Mouse (Mus musculus) forebrain, embryonic 14.5 days (tissue): ENCODE measurements at regions not wholly inside any gene's neighbourhood (a gene's known extent, or its start where the extent isn't known, plus 50 kb on each side); places are given as distances from the start of the nearest gene placed in this dataset.

Experiments used
- ATAC-seq: fragments of 200-750 bp; cut with Nextera tagmentation; 2 replicates; pipeline ENCODE4 v1.8.0; 2017; ENCODE audit warnings: mild to moderate bottlenecking, moderate library complexity
- DNase-seq: peaks from one replicate; pipeline ENCODE4 v3.0.0-alpha.2; 2015; ENCODE audit warnings: low spot score
- H3K27ac ChIP-seq: fragments of 300-500 bp; sonication (generic); 2 replicates; pipeline ENCODE4 v1.5.1; 2014; ENCODE audit warnings: low read depth, mild to moderate bottlenecking, control low read depth, low read length, moderate library complexity
- H3K27me3 ChIP-seq: fragments of 300-500 bp; sonication (generic); replicated peaks from 2 replicates; pipeline ENCODE4 v1.6.1; 2014; ENCODE audit warnings: low read length, control low read depth, mixed read lengths; ENCODE audit not compliant: control insufficient read depth, insufficient read depth
- H3K36me3 ChIP-seq: fragments of 300-500 bp; sonication (generic); 2 replicates; pipeline ENCODE4 v1.6.1; 2014; ENCODE audit warnings: low read length, control low read depth; ENCODE audit not compliant: control insufficient read depth, insufficient read depth
- H3K4me1 ChIP-seq: fragments of 300-500 bp; sonication (generic); 2 replicates; pipeline ENCODE4 v1.6.1; 2014; ENCODE audit warnings: antibody characterized with exemption, low read length, control low read depth; ENCODE audit not compliant: control insufficient read depth, insufficient read depth
- H3K4me2 ChIP-seq: fragments of 300-500 bp; sonication (generic); 2 replicates; pipeline ENCODE4 v1.6.1; 2014; ENCODE audit warnings: mild to moderate bottlenecking, control low read depth, low read length
- H3K4me3 ChIP-seq: fragments of 300-500 bp; sonication (generic); 2 replicates; pipeline ENCODE4 v1.5.1; 2014; ENCODE audit warnings: low read depth, low read length, control low read depth
- H3K9ac ChIP-seq: fragments of 300-500 bp; sonication (generic); 2 replicates; pipeline ENCODE4 v1.6.1; 2014; ENCODE audit warnings: mild to moderate bottlenecking, low read length, control low read depth, moderate library complexity
- H3K9me3 ChIP-seq: fragments of 300-500 bp; sonication (generic); replicated peaks from 2 replicates; pipeline ENCODE4 v1.6.1; 2016; ENCODE audit warnings: low read length, control low read depth, mixed read lengths; ENCODE audit not compliant: control insufficient read depth
- WGBS: fragments of 180-500 bp; shearing (Covaris S2); extraction: QIAGEN DNeasy Blood & Tissue Kit; methylation state at CpG from one replicate; pipeline ENCODE4 v1.1.7; 2014; 5-methylcytosine and 5-hydroxymethylcytosine counted together

DNA sequence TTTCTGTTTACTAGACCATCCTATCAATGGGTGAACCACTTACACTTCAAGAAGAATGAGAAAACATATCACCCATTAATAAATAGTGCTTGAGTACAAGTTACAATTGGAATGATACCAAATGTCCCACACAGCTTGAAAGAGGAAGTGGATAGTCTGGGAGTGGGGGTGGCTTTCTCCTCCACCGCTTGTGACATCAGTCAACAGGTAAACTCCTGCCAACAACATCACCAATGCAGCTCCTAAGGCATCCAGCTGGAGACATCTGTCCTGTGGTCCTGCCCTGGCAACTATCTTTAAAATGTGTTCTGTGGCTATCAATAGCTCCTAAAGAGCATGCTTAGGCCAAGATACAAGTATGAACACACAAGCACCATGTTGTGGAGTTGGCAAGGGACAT, 233.7 kb upstream of the Jade1 start:
- no peak overlapping the region for H3K9ac ChIP-seq
- no peak overlapping the region for H3K27ac ChIP-seq
- no peaks in the 10 kb centered on the region for H3K4me1 ChIP-seq
- H3K4me2 ChIP-seq = no peak overlapping the region
- H3K4me3 ChIP-seq = no peak overlapping the region
- 95% methylated on average over 1 of the region's 1 CpGs for WGBS
- no peaks in the 10 kb centered on the region for H3K9me3 ChIP-seq
- no peaks in the 10 kb centered on the region for H3K36me3 ChIP-seq
- no peaks in the 10 kb centered on the region for H3K27me3 ChIP-seq
- no peak for ATAC-seq
- DNase-seq = no peak

- H3K36me3 ChIP-seq = no peaks in the 10 kb centered on the region
- DNase-seq (peak; percentile 42), ATAC-seq (peak; percentile 66)
These were observed 236.2 kb upstream of the Jade1 start for GRCm38 (mm10) chr3:41319214-41319856.

GRCm38 (mm10) chr3:41318232-41319131, 235.6 kb upstream of the Pgrmc2 start:
- DNase-seq (no peak), ATAC-seq (no peak)
- H3K4me1 ChIP-seq = no peaks in the 10 kb centered on the region
- H3K27me3 ChIP-seq = no peaks in the 10 kb centered on the region
- no peak overlapping the region for H3K4me2 ChIP-seq
- no peaks in the 10 kb centered on the region for H3K9me3 ChIP-seq
- H3K27ac ChIP-seq = no peak overlapping the region
- 59% methylated on average over 12 of the region's 12 CpGs for WGBS
- no peaks in the 10 kb centered on the region for H3K36me3 ChIP-seq
- no peak overlapping the region for H3K4me3 ChIP-seq
- H3K9ac ChIP-seq = no peak overlapping the region

More at GRCm38 (mm10) chr3:41319214-41319856, 236.2 kb upstream of the Jade1 start:
- no peaks in the 10 kb centered on the region for H3K9me3 ChIP-seq
- H3K27ac ChIP-seq = no peak overlapping the region
- no peaks in the 10 kb centered on the region for H3K4me1 ChIP-seq
- H3K4me3 ChIP-seq = no peak overlapping the region
- 60% methylated on average over 5 of the region's 5 CpGs for WGBS
- H3K9ac ChIP-seq = no peak overlapping the region
- H3K4me2 ChIP-seq = no peak overlapping the region
- H3K27me3 ChIP-seq = no peaks in the 10 kb centered on the region

- no peak for DNase-seq
- Histone ChIP-seq H3K4me1 (no peaks in the 10 kb centered on the region), H3K4me2 (no peak overlapping the region), H3K27me3 (no peaks in the 10 kb centered on the region), H3K9me3 (no peaks in the 10 kb centered on the region), H3K36me3 (no peaks in the 10 kb centered on the region), H3K27ac (no peak overlapping the region), H3K9ac (no peak overlapping the region), H3K4me3 (no peak overlapping the region)
- no peak for ATAC-seq
- 65% methylated on average over 4 of the region's 4 CpGs for WGBS
These were observed 234.3 kb upstream of the Pgrmc2 start for GRCm38 (mm10) chr3:41317170-41317569.

DNA sequence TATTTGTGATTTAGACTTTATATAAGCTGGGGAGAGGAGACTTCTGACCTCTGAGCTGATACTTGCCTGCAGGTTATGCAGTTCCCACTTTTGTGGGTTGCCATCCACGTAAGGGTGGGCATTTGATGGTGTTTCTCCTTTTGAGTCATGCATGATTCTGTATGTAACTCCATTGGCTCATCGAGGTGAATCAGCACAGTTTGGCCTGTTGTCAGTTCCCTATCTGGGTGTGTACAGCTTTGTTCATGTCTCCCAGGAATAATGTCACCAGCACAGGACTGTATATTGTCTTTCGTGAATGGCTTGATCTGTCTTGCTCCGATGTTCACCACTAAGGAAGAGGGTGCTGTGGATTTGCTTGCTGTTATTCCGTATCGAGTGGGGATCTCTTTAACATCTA, 229.6 kb upstream of the Pgrmc2 start:
- Histone ChIP-seq H3K4me1 (no peaks in the 10 kb centered on the region), H3K27ac (no peak overlapping the region), H3K9ac (no peak overlapping the region), H3K4me3 (no peak overlapping the region), H3K4me2 (no peak overlapping the region), H3K27me3 (no peaks in the 10 kb centered on the region), H3K9me3 (no peaks in the 10 kb centered on the region), H3K36me3 (no peaks in the 10 kb centered on the region)
- DNase-seq (no peak), ATAC-seq (no peak)
- WGBS = 93% methylated on average over 6 of the region's 6 CpGs

DNA sequence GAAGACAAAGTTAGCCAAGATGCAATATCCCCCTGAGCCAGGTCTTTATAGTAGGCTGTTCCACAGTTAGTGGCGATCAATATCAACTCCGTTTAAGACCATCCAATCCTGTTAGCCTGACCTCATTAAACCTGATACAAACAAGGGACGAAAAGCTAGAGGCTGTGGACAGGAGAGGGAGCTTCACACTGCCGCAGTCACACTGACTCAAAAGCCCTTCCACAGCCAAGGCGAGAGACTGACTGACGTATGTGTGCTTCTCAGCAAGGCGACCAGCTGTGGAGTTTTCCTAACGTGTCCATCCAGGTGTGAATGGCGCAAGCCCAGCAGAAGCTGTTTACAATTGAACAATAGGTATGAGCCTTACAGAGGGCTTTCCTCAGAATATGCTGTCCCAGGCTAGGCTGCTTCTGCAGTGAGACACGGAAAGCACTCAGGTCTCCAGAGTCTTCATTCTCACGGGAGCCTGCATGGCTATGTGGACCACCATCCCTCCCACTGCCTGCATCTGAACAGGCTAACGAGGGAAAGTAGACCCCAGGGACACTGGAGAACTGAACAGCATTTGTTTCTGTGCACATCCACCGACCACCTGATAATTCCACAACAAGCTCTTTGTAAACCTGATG, 224.7 kb upstream of the Pgrmc2 start:
- Histone ChIP-seq H3K4me1 (no peaks in the 10 kb centered on the region), H3K9ac (no peak overlapping the region), H3K36me3 (no peaks in the 10 kb centered on the region), H3K4me3 (no peak overlapping the region), H3K27ac (no peak overlapping the region), H3K27me3 (no peaks in the 10 kb centered on the region), H3K9me3 (no peaks in the 10 kb centered on the region), H3K4me2 (no peak overlapping the region)
- ATAC-seq = no peak
- no peak for DNase-seq
- 58% methylated on average over 13 of the region's 13 CpGs for WGBS

DNA sequence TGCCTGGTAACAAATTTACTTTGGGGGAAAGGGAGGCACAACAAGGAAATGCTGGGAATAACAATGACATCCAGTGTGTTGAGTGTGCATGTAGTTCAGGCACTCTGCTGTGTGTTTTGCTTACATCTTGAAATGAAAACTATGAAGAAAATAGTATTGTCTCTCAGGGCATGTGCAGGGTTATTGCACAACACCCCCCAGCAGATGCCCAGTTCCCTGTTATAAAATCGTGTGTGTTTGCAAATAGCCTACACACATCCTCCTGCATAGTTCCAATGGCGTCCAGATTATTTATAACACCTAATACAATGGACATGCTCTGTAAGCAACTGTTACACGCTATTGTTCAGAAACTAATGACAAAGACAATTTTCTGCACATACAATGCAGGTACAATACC, 220.0 kb upstream of the Pgrmc2 start:
- H3K4me2 ChIP-seq = no peak overlapping the region
- H3K4me3 ChIP-seq = no peak overlapping the region
- no peaks in the 10 kb centered on the region for H3K4me1 ChIP-seq
- no peaks in the 10 kb centered on the region for H3K27me3 ChIP-seq
- H3K36me3 ChIP-seq = no peaks in the 10 kb centered on the region
- H3K9me3 ChIP-seq = no peaks in the 10 kb centered on the region
- no peak for ATAC-seq
- no peak overlapping the region for H3K27ac ChIP-seq
- 81% methylated on average over 3 of the region's 3 CpGs for WGBS
- DNase-seq = no peak
- no peak overlapping the region for H3K9ac ChIP-seq

- Histone ChIP-seq H3K9me3 (no peaks in the 10 kb centered on the region), H3K27me3 (no peaks in the 10 kb centered on the region), H3K4me3 (no peak overlapping the region), H3K4me1 (no peaks in the 10 kb centered on the region), H3K9ac (no peak overlapping the region), H3K27ac (no peak overlapping the region), H3K4me2 (no peak overlapping the region), H3K36me3 (no peaks in the 10 kb centered on the region)
- 84% methylated on average over 4 of the region's 4 CpGs for WGBS
- DNase-seq (no peak), ATAC-seq (no peak)
These were observed 215.9 kb upstream of the Pgrmc2 start for GRCm38 (mm10) chr3:41298776-41299175.
